Mouse (Mus musculus) hindbrain, embryonic 15.5 days (tissue): ENCODE data around the gene Col16a1. TPM values are rescaled to one million over a fixed set of nuclear protein-coding genes. Genes with fewer than 3 reads are reported as not detected.

ENCODE experiments used
- ATAC-seq: fragments of 200-750 bp; cut with Nextera tagmentation; 2 replicates; pipeline ENCODE4 v1.8.0; 2017; ENCODE audit warnings: low read depth, moderate number of reproducible peaks, moderate TSS enrichment; ENCODE audit not compliant: low FRiP score
- H3K27ac ChIP-seq: fragments of 300-500 bp; sonication (generic); replicated peaks from 2 replicates; pipeline ENCODE4 v1.5.1; 2015; ENCODE audit warnings: mild to moderate bottlenecking, inconsistent platforms
- H3K27me3 ChIP-seq: fragments of 300-500 bp; sonication (generic); 2 replicates; pipeline ENCODE4 v1.6.1; 2015; ENCODE audit warnings: control low read depth, inconsistent platforms
- H3K36me3 ChIP-seq: fragments of 300-500 bp; sonication (generic); 2 replicates; pipeline ENCODE4 v1.6.1; 2015; ENCODE audit warnings: control low read depth, inconsistent platforms
- H3K4me1 ChIP-seq: fragments of 300-500 bp; sonication (generic); replicated peaks from 2 replicates; pipeline ENCODE4 v1.6.1; 2015; ENCODE audit warnings: control low read depth, inconsistent platforms
- H3K4me2 ChIP-seq: fragments of 300-500 bp; sonication (generic); 2 replicates; pipeline ENCODE4 v1.6.1; 2015; ENCODE audit warnings: moderate library complexity, mild to moderate bottlenecking, inconsistent platforms
- H3K4me3 ChIP-seq: fragments of 300-500 bp; sonication (generic); 2 replicates; pipeline ENCODE4 v1.5.1; 2015; ENCODE audit warnings: mild to moderate bottlenecking, inconsistent platforms
- H3K9ac ChIP-seq: fragments of 300-500 bp; sonication (generic); 2 replicates; pipeline ENCODE4 v1.6.1; 2015; ENCODE audit warnings: inconsistent platforms
- H3K9me3 ChIP-seq: fragments of 300-500 bp; sonication (generic); 2 replicates; pipeline ENCODE4 v1.6.1; 2016; ENCODE audit warnings: control low read depth, inconsistent platforms
- WGBS: fragments of 180-500 bp; shearing (Covaris S2); methylation state at CpG from one replicate; pipeline ENCODE4 v1.1.7; 2015; 5-methylcytosine and 5-hydroxymethylcytosine counted together
- polyA plus RNA-seq: library from polyadenylated mRNA; unstranded; fragments of >200 nt; fragmentation: Nextera tagmentation; extraction: Ambion mirVana; gene quantifications from 2 replicates; pipeline ENCODE4 v1.2.1, GENCODE M21; 2015

Gene Col16a1
- 13.4 and 13.9 TPM in 2 replicates for polyA plus RNA-seq

DNA sequence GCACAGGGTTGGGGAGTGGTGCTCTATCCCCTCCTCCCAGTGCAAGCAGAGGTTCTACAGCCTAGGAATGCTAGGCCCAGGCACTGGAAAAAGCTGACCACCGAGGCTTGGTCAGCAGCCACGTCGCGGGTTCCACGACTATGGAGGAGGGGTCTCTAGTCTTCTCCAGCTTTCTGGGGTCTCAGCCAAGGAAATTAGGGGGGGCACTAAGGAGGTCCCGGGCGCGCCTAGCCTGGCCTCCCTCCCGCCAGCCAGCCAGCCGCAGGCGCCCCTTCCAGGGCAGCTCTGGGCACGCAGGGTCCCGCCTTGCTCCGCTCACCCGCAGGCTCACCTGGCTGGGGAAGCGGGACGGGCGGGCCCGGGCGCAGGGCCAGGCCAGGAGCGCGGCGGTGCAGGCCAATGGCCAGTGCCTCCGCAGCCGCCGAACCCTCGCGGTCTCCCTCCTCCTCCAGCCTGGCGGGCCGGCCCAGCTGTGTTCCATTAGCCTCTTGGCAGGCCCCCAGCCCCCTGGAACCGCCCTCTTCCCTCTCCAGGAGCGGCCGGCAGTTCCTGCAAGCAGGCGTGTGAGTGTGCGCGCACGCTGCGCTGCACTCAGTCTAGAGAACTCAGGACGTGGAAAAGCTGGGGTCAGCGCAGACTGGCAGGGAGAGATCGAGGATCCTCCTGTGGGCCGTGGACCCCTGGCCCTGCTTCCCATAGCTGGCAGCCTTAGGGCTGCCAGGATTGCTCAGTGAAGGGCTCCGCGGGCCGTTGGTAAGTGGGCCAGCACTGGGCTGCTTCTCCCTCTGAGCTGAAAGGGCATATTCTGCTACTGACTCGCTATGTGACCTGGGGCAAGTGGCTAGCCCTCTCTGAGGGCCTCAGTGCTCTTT is at the start of gene Col16a1:
TSS of gene Col16a1 (plus strand) at position 510 of the 872 bp plus-strand sequence.
- peak; percentile 80 for ATAC-seq
- Histone ChIP-seq H3K9me3 (no peaks in the 10 kb centered on the region), H3K4me1 (peaks cover 49% of the 10 kb centered on the region)

DNA sequence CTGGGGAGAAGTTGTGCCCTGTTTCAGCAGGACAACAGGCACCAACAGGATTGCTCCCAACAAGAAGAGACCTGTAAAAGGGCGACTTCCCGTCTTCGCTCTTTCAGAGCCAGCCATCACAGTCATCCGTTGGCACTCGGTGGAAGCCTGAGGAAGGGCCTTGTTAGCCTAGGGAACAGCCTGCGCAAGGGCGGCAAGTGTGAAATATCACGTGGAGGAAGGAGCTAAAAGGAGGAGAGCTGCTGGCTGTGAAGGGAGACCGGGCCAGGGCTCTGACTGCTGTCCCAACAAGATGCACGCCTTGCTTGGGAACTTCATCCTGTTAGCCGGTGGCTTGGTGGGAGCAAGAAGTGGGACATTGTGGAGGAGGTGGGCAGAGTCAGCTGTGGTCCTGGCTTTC is 49.5 kb upstream of the Col16a1 start:
- no peak overlapping the region for H3K4me3 ChIP-seq
- no peak for ATAC-seq
- H3K36me3 ChIP-seq = no peaks in the 10 kb centered on the region; the same call in 1 of the 2 replicates
- WGBS = 68% methylated on average over 11 of the region's 11 CpGs
- H3K9me3 ChIP-seq = no peaks in the 10 kb centered on the region
- H3K27me3 ChIP-seq = no peaks in the 10 kb centered on the region
- no peak overlapping the region for H3K9ac ChIP-seq
- peaks cover 37% of the 10 kb centered on the region for H3K4me1 ChIP-seq
- no peak overlapping the region for H3K27ac ChIP-seq
- no peak overlapping the region for H3K4me2 ChIP-seq

More for the DNA sequence above, at the start of gene Col16a1:
- WGBS = 3% methylated on average over 46 of the region's 46 CpGs
- H3K4me3 ChIP-seq = peak within 1 kb of the TSS; percentile 33
- H3K27me3 ChIP-seq = no peaks in the 10 kb centered on the region
- peak within 1 kb of the TSS; percentile 36 for H3K9ac ChIP-seq
- H3K36me3 ChIP-seq = no peaks in the 10 kb centered on the region
- H3K27ac ChIP-seq = peak within 1 kb of the TSS; percentile 64
- peak within 1 kb of the TSS; percentile 64 for H3K4me2 ChIP-seq

DNA sequence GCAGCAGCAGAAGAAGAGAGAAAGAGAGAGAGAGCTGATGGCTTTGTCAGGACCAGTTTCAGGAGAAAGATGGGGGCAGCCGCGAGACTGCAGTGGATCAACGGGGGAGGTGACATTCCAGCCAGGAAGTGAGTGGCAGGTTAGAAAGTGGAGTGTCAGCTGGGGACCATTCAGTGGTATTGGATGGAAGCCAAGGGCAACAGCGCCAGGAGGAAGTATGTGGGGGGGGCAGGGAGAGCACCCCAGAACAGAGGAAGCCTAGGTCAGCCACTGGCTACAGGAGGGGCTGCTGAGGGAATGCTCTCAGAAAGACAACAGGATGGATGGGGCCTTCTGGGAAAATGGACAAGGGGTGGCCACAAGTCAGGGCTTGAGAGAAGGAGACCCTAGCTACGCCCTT is 45.9 kb upstream of the Col16a1 start:
- H3K4me1 ChIP-seq = peaks cover 24% of the 10 kb centered on the region
- no peaks in the 10 kb centered on the region for H3K9me3 ChIP-seq
- H3K27ac ChIP-seq = peak overlapping the region; percentile 45
- no peak overlapping the region for H3K4me3 ChIP-seq
- H3K27me3 ChIP-seq = no peaks in the 10 kb centered on the region
- no peak for ATAC-seq
- H3K4me2 ChIP-seq = no peak overlapping the region
- H3K36me3 ChIP-seq = no peaks in the 10 kb centered on the region; the same call in 1 of the 2 replicates
- 27% methylated on average over 5 of the region's 5 CpGs for WGBS
- no peak overlapping the region for H3K9ac ChIP-seq

GRCm38 (mm10) chr4:130002157-130002556 is 45.5 kb upstream of the Col16a1 start:
- H3K27me3 ChIP-seq = no peaks in the 10 kb centered on the region
- H3K4me3 ChIP-seq = no peak overlapping the region
- no peak overlapping the region for H3K4me2 ChIP-seq
- H3K9ac ChIP-seq = no peak overlapping the region
- H3K36me3 ChIP-seq = no peaks in the 10 kb centered on the region; the same call in 1 of the 2 replicates
- no peaks in the 10 kb centered on the region for H3K9me3 ChIP-seq
- peak; percentile 63; the same call in 1 of the 2 replicates for ATAC-seq
- 50% methylated on average over 10 of the region's 10 CpGs for WGBS
- H3K27ac ChIP-seq = peak overlapping the region; percentile 45
- H3K4me1 ChIP-seq = peaks cover 25% of the 10 kb centered on the region

DNA sequence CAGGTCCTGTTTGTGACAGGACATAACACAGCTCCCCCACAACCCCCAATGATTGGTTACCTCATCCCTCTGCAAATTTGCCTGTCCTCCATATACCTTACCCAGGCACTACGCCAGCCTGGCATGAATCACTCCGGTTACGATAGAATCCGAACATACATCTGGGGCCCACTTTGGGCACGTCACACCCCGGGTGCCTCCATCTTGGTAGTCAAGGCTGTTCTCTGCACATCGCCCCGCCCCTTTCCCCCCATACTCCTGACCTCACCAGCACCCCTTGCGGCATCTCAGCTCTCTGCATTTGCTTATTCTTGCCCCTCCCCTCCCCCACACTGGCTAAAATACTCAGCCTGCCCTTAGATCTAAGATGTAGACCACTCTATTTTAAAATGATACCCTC is 42.0 kb upstream of the Col16a1 start:
- Histone ChIP-seq H3K36me3 (peaks cover 12% of the 10 kb centered on the region), H3K27me3 (no peaks in the 10 kb centered on the region), H3K9me3 (no peaks in the 10 kb centered on the region), H3K4me1 (peaks cover 21% of the 10 kb centered on the region), H3K4me3 (no peak overlapping the region), H3K27ac (no peak overlapping the region), H3K9ac (no peak overlapping the region), H3K4me2 (no peak overlapping the region)
- ATAC-seq = no peak
- WGBS = 54% methylated on average over 9 of the region's 9 CpGs

DNA sequence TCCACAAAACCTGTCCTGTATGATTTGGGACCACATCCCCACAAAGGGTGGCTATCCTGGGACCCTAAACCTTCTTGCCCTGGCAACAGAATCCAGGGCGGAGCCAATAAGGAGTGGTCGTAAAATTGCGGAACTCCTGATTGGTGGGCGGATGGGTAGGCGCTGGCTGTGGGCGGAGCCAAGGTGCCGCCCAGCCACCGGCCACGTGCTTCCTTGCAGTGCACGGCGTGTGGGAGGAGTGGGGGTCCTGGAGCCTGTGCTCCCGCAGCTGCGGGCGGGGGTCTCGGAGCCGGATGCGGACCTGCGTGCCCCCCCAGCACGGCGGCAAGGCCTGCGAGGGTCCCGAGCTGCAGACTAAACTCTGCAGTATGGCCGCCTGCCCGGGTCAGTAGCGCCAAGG is 41.1 kb upstream of the Col16a1 start:
- 31% methylated on average over 25 of the region's 25 CpGs for WGBS
- peak overlapping the region; percentile 43 for H3K4me2 ChIP-seq
- H3K36me3 ChIP-seq = peaks cover 20% of the 10 kb centered on the region
- H3K9ac ChIP-seq = no peak overlapping the region
- ATAC-seq = no peak
- H3K4me3 ChIP-seq = peak overlapping the region; percentile 8; the same call in 1 of the 2 replicates
- H3K9me3 ChIP-seq = no peaks in the 10 kb centered on the region
- peaks cover 12% of the 10 kb centered on the region for H3K4me1 ChIP-seq
- H3K27me3 ChIP-seq = no peaks in the 10 kb centered on the region
- H3K27ac ChIP-seq = no peak overlapping the region

DNA sequence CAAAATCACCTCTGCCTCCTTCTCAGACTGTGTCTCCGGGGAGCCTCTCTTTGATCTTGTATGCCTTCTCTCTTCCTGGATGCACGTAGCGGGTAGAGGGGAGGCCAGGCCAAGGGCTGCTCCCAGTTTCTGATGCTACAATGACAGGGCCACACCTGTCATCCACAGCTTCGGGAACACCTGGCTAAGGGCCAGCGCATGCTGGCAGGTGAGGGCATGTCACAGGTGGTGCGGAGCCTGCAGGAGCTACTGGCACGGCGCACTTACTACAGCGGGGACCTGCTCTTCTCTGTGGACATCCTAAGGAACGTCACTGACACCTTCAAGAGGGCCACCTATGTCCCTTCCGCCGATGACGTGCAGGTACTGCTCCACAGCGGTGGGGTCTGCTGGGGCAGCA is 38.6 kb upstream of the Col16a1 start:
- Histone ChIP-seq H3K36me3 (peaks cover 28% of the 10 kb centered on the region), H3K4me2 (no peak overlapping the region), H3K27ac (no peak overlapping the region), H3K9me3 (no peaks in the 10 kb centered on the region), H3K9ac (no peak overlapping the region), H3K4me1 (peaks cover 7% of the 10 kb centered on the region), H3K27me3 (no peaks in the 10 kb centered on the region), H3K4me3 (no peak overlapping the region)
- no peak for ATAC-seq
- WGBS = 81% methylated on average over 14 of the region's 14 CpGs

GRCm38 (mm10) chr4:130010723-130011122 is 36.9 kb upstream of the Col16a1 start:
- Histone ChIP-seq H3K9ac (no peak overlapping the region), H3K4me1 (peaks cover 7% of the 10 kb centered on the region), H3K4me2 (no peak overlapping the region), H3K36me3 (peaks cover 28% of the 10 kb centered on the region), H3K27me3 (no peaks in the 10 kb centered on the region), H3K4me3 (no peak overlapping the region), H3K9me3 (no peaks in the 10 kb centered on the region), H3K27ac (no peak overlapping the region)
- WGBS = 92% methylated on average over 4 of the region's 4 CpGs
- ATAC-seq = no peak

GRCm38 (mm10) chr4:130012234-130012633 is 35.4 kb upstream of the Col16a1 start:
- H3K4me3 ChIP-seq = no peak overlapping the region
- H3K36me3 ChIP-seq = peaks cover 32% of the 10 kb centered on the region
- ATAC-seq = no peak
- H3K4me2 ChIP-seq = no peak overlapping the region
- no peak overlapping the region for H3K9ac ChIP-seq
- WGBS = 72% methylated on average over 6 of the region's 6 CpGs
- H3K27ac ChIP-seq = no peak overlapping the region
- no peaks in the 10 kb centered on the region for H3K4me1 ChIP-seq
- no peaks in the 10 kb centered on the region for H3K9me3 ChIP-seq
- H3K27me3 ChIP-seq = no peaks in the 10 kb centered on the region

GRCm38 (mm10) chr4:130013111-130013510 is 34.5 kb upstream of the Col16a1 start:
- Histone ChIP-seq H3K4me2 (no peak overlapping the region), H3K9me3 (no peaks in the 10 kb centered on the region), H3K4me1 (no peaks in the 10 kb centered on the region), H3K27ac (no peak overlapping the region), H3K27me3 (no peaks in the 10 kb centered on the region), H3K4me3 (no peak overlapping the region), H3K36me3 (peaks cover 33% of the 10 kb centered on the region), H3K9ac (no peak overlapping the region)
- 78% methylated on average over 10 of the region's 10 CpGs for WGBS
- ATAC-seq = no peak

DNA sequence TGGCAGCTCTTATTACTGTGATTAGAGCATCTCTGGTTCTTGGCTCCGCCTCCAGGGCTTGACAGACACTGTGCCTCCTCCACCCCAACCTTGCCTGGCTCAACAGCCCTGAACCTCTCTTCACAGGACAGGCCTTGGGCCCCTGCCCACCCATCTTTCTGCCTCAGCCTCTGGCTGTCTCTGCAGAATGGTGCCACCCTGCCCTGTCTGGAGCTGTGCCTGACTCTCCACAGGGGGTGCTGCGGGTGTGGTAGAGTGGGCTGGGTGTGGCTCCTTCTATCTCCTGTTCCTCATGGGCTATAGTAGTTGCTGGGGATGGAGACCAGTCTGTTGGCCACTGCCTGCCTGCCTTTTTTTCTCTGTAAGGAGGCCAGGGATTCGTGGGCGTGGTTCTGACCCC is 31.6 kb upstream of the Col16a1 start:
- ATAC-seq = no peak
- Histone ChIP-seq H3K4me2 (no peak overlapping the region), H3K36me3 (peaks cover 22% of the 10 kb centered on the region; the same call in 1 of the 2 replicates), H3K4me3 (no peak overlapping the region), H3K27me3 (no peaks in the 10 kb centered on the region), H3K4me1 (no peaks in the 10 kb centered on the region), H3K27ac (no peak overlapping the region), H3K9me3 (no peaks in the 10 kb centered on the region), H3K9ac (no peak overlapping the region)
- WGBS = 74% methylated on average over 4 of the region's 4 CpGs

DNA sequence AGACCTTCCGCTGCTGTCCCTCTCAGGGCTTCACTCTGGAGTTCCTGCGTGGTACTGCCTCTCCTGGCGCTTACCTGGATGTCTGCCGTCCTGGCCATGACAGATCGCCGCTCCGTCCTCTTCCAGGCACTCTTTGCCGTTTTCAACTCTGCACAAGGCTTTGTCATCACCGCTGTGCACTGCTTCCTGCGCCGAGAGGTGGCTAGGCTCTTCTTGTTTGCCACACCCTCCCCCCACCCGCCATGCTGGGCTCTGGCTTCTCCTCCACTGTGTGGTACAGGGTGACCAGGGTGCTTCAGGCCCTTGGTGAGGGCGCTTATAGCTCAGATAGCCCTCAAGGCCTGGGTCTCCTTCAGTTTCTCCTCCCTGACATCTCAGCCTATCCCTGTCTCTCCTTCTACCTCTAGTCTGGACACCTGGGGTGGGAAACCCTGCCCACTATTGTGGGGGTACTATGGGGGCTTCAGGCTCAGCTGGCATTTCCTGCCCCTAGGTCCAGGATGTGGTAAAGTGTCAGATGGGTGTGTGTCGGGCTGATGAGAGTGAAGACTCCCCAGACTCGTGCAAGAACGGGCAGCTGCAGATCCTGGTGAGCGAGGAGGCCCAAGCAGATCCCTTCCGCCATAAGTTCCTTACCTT is 30.5 kb upstream of the Col16a1 start:
- no peak for ATAC-seq
- no peaks in the 10 kb centered on the region for H3K9me3 ChIP-seq
- H3K27me3 ChIP-seq = no peaks in the 10 kb centered on the region
- 72% methylated on average over 18 of the region's 18 CpGs for WGBS
- no peaks in the 10 kb centered on the region for H3K4me1 ChIP-seq
- no peak overlapping the region for H3K9ac ChIP-seq
- peaks cover 10% of the 10 kb centered on the region; the same call in 1 of the 2 replicates for H3K36me3 ChIP-seq
- no peak overlapping the region for H3K27ac ChIP-seq
- no peak overlapping the region for H3K4me3 ChIP-seq
- H3K4me2 ChIP-seq = no peak overlapping the region
